Mouse (Mus musculus) monocyte, adult 5-6 weeks (primary cell): ENCODE measurements at regions not wholly inside any gene's neighbourhood (a gene's known extent, or its start where the extent isn't known, plus 50 kb on each side); places are given as distances from the start of the nearest gene placed in this dataset.
"Not testable (repeated sequence)": the region's sequence is repeated elsewhere in the genome, so short reads cannot be mapped to it uniquely, and the experiment has no call there.

ENCODE experiments used
- ATAC-seq: fragments of 153-309, 156-312 bp; replicated peaks from 2 replicates; pipeline ENCODE4 v1.8.0; 2017; ENCODE audit warnings: mild to moderate bottlenecking; ENCODE audit not compliant: low TSS enrichment, insufficient number of reproducible peaks, severe bottlenecking, poor library complexity, low FRiP score

- ATAC-seq = no peak
These were observed 61.0 kb downstream of the 4930474N05Rik start for GRCm38 (mm10) chr14:36155757-36156156.

- ATAC-seq = no peak
These were observed 61.5 kb downstream of the 4930474N05Rik start for GRCm38 (mm10) chr14:36156175-36156574.

GRCm38 (mm10) chr14:36183701-36184100, 89.0 kb downstream of the 4930474N05Rik start:
- no peak for ATAC-seq

- no peak for ATAC-seq
These were observed 101.8 kb downstream of the 4930474N05Rik start for GRCm38 (mm10) chr14:36196517-36196916.

GRCm38 (mm10) chr14:36198396-36198795, 103.7 kb downstream of the 4930474N05Rik start:
- ATAC-seq = no peak

GRCm38 (mm10) chr14:36203855-36204254, 109.1 kb downstream of the 4930474N05Rik start:
- ATAC-seq = no peak

GRCm38 (mm10) chr14:36212830-36213229, 118.1 kb downstream of the 4930474N05Rik start:
- peak; percentile 75 for ATAC-seq

- ATAC-seq = no peak
These were observed 151.1 kb downstream of the 4930474N05Rik start for GRCm38 (mm10) chr14:36245849-36246248.

- no peak for ATAC-seq
These were observed 167.4 kb downstream of the 4930474N05Rik start for GRCm38 (mm10) chr14:36262126-36262525.

- no peak for ATAC-seq
These were observed 189.2 kb downstream of the 4930474N05Rik start for GRCm38 (mm10) chr14:36283825-36284414.

GRCm38 (mm10) chr14:36288697-36289286, 194.1 kb downstream of the 4930474N05Rik start:
- no peak for ATAC-seq

GRCm38 (mm10) chr14:36310324-36310723, 215.6 kb downstream of the 4930474N05Rik start:
- ATAC-seq = peak; percentile 70

GRCm38 (mm10) chr14:36314673-36315072, 220.0 kb downstream of the 4930474N05Rik start:
- not testable (repeated sequence) for ATAC-seq

- ATAC-seq = peak; percentile 98
These were observed 221.8 kb downstream of the 4930474N05Rik start for GRCm38 (mm10) chr14:36316418-36317111.

- ATAC-seq = peak; percentile 71; the same call in 1 of the 2 replicates
These were observed 233.7 kb downstream of the 4930474N05Rik start for GRCm38 (mm10) chr14:36328258-36328891.

GRCm38 (mm10) chr14:36340832-36341231, 246.1 kb downstream of the 4930474N05Rik start:
- ATAC-seq = no peak
